Mouse (Mus musculus) midbrain, embryonic 15.5 days (tissue): ENCODE data around the gene Nkx2-5. TPM values are rescaled to one million over a fixed set of nuclear protein-coding genes. Genes with fewer than 3 reads are reported as not detected.

Experiments used
- ATAC-seq: fragments of 200-750 bp; cut with Nextera tagmentation; replicated peaks from 2 replicates; pipeline ENCODE4 v1.8.0; 2017; ENCODE audit warnings: moderate TSS enrichment
- H3K27ac ChIP-seq: fragments of 300-500 bp; sonication (generic); 2 replicates; pipeline ENCODE4 v1.5.1; 2015; ENCODE audit warnings: mild to moderate bottlenecking, inconsistent platforms
- H3K27me3 ChIP-seq: fragments of 300-500 bp; sonication (generic); replicated peaks from 2 replicates; pipeline ENCODE4 v1.6.1; 2015; ENCODE audit warnings: inconsistent platforms
- H3K36me3 ChIP-seq: fragments of 300-500 bp; sonication (generic); replicated peaks from 2 replicates; pipeline ENCODE4 v1.6.1; 2015; ENCODE audit warnings: inconsistent platforms
- H3K4me1 ChIP-seq: fragments of 300-500 bp; sonication (generic); 2 replicates; pipeline ENCODE4 v1.6.1; 2015; ENCODE audit warnings: inconsistent platforms
- H3K4me2 ChIP-seq: fragments of 300-500 bp; sonication (generic); 2 replicates; pipeline ENCODE4 v1.6.1; 2015; ENCODE audit warnings: inconsistent platforms, mild to moderate bottlenecking, moderate library complexity
- H3K4me3 ChIP-seq: fragments of 300-500 bp; sonication (generic); 2 replicates; pipeline ENCODE4 v1.5.1; 2015; ENCODE audit warnings: mild to moderate bottlenecking, inconsistent platforms
- H3K9ac ChIP-seq: fragments of 300-500 bp; sonication (generic); 2 replicates; pipeline ENCODE4 v1.6.1; 2015; ENCODE audit warnings: mild to moderate bottlenecking, inconsistent platforms
- H3K9me3 ChIP-seq: fragments of 300-500 bp; sonication (generic); 2 replicates; pipeline ENCODE4 v1.6.1; 2016; ENCODE audit warnings: inconsistent platforms
- WGBS: fragments of 180-500 bp; shearing (Covaris S2); methylation state at CpG from one replicate; pipeline ENCODE4 v1.1.7; 2015; ENCODE audit warnings: mixed read lengths; 5-methylcytosine and 5-hydroxymethylcytosine counted together
- polyA plus RNA-seq: library from polyadenylated mRNA; unstranded; fragments of >200 nt; fragmentation: Nextera tagmentation; extraction: Ambion mirVana; gene quantifications from 2 replicates; pipeline ENCODE4 v1.2.1, GENCODE M21; 2015

Nkx2-5 gene
- polyA plus RNA-seq, 1 experiment from 2014 or later: 0.10 TPM

DNA sequence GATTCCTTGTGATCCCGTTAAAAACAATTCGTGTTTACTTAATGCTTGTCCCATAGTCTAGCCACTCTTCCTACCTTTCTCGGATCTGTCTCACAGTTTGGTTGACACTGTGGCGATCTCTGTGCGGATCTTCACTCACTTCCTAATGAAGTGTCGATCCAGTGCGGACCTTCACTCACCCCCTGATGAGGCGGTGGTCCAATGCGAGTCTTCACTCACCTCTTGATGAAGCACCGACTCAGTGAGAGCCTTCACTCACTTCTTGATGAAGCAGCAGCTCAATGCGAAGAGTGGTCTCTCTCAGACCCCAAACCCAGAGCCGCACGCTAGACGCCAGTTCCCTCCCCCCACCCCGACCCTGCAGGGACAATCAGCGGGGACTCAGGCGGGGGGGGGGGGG is 18.7 kb downstream of the Nkx2-5 start:
- no peak for ATAC-seq
- no peaks in the 10 kb centered on the region for H3K4me1 ChIP-seq
- no peak overlapping the region for H3K4me3 ChIP-seq
- no peaks in the 10 kb centered on the region for H3K9me3 ChIP-seq
- H3K4me2 ChIP-seq: no peak overlapping the region
- no peaks in the 10 kb centered on the region for H3K36me3 ChIP-seq
- 75% methylated on average over 16 of the region's 17 CpGs for WGBS
- no peaks in the 10 kb centered on the region; the same call in 1 of the 2 replicates for H3K27me3 ChIP-seq
- no peak overlapping the region for H3K27ac ChIP-seq
- H3K9ac ChIP-seq: no peak overlapping the region

GRCm38 (mm10) chr17:26817776-26818175 is 27.0 kb downstream of the Nkx2-5 start:
- no peaks in the 10 kb centered on the region for H3K36me3 ChIP-seq
- no peaks in the 10 kb centered on the region for H3K4me1 ChIP-seq
- no peak overlapping the region for H3K4me2 ChIP-seq
- no peak for ATAC-seq
- no peaks in the 10 kb centered on the region for H3K9me3 ChIP-seq
- H3K27me3 ChIP-seq: 0 out of 2 replicates have a peak, but pooled peaks cover 2% of the 10 kb centered on the region
- no peak overlapping the region for H3K27ac ChIP-seq
- H3K9ac ChIP-seq: no peak overlapping the region
- H3K4me3 ChIP-seq: no peak overlapping the region

DNA sequence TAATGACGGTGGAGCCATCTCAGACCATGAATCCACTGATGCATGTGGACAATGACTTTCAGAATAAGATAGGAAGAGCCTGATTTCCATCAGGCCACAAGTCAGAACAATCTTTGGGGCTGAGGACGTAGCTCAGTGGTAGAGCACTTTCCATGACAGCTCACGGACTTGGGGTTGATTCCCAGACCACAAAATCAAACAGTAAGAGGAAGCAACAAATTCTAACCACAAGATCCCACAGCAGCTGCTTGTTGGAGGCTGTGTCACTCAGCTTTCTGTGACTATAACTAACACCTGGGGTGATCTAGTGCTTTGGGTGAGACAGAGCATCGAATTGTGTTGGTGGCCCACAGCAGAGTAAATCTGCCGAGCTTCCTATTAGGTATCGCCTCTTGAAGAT is 28.0 kb downstream of the Nkx2-5 start:
- Histone ChIP-seq H3K9ac (no peak overlapping the region), H3K4me1 (no peaks in the 10 kb centered on the region), H3K36me3 (no peaks in the 10 kb centered on the region), H3K4me3 (no peak overlapping the region), H3K27me3 (0 out of 2 replicates have a peak, but pooled peaks cover 2% of the 10 kb centered on the region), H3K9me3 (no peaks in the 10 kb centered on the region), H3K27ac (no peak overlapping the region), H3K4me2 (no peak overlapping the region)
- WGBS: 74% methylated on average over 6 of the region's 6 CpGs
- ATAC-seq: no peak

DNA sequence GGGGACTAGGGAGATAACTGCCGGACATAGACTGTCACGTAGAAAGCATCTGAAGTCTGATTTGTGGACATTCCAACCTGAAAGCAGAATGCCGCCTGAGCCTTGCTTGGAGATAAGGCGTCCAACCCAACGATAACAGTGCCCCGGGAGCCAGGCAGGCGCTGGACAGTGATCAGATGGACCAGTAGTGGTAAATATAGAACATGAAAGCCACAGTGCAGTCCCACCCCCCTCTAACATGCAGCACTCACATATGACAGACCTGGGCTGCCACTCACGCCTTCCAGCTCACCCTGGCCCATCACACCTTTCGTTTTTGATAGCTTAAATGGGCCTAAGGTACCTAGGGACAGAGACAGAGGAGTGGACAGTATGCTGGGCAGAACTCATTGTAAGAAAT is 31.3 kb downstream of the Nkx2-5 start:
- Histone ChIP-seq H3K27ac (no peak overlapping the region), H3K4me2 (no peak overlapping the region), H3K36me3 (no peaks in the 10 kb centered on the region), H3K27me3 (no peaks in the 10 kb centered on the region), H3K4me1 (no peaks in the 10 kb centered on the region), H3K9me3 (no peaks in the 10 kb centered on the region), H3K4me3 (no peak overlapping the region), H3K9ac (no peak overlapping the region)
- no peak for ATAC-seq
- 82% methylated on average over 9 of the region's 9 CpGs for WGBS

- Histone ChIP-seq H3K36me3 (no peaks in the 10 kb centered on the region), H3K4me3 (no peak overlapping the region), H3K4me2 (no peak overlapping the region), H3K27ac (no peak overlapping the region), H3K9me3 (no peaks in the 10 kb centered on the region), H3K27me3 (no peaks in the 10 kb centered on the region), H3K4me1 (no peaks in the 10 kb centered on the region), H3K9ac (no peak overlapping the region)
- no peak for ATAC-seq
- WGBS: 82% methylated on average over 2 of the region's 2 CpGs
Measured at GRCm38 (mm10) chr17:26812607-26813006, 32.2 kb downstream of the Nkx2-5 start.

GRCm38 (mm10) chr17:26802886-26803285 is 41.9 kb downstream of the Nkx2-5 start:
- no peak overlapping the region for H3K4me3 ChIP-seq
- H3K4me1 ChIP-seq: no peaks in the 10 kb centered on the region
- ATAC-seq: no peak
- H3K36me3 ChIP-seq: no peaks in the 10 kb centered on the region
- H3K4me2 ChIP-seq: no peak overlapping the region
- no peaks in the 10 kb centered on the region for H3K9me3 ChIP-seq
- no peak overlapping the region for H3K9ac ChIP-seq
- 89% methylated on average over 3 of the region's 3 CpGs for WGBS
- no peak overlapping the region for H3K27ac ChIP-seq
- H3K27me3 ChIP-seq: no peaks in the 10 kb centered on the region

- 72% methylated on average over 6 of the region's 6 CpGs for WGBS
- H3K36me3 ChIP-seq: no peaks in the 10 kb centered on the region
- H3K27ac ChIP-seq: no peak overlapping the region
- H3K9me3 ChIP-seq: no peaks in the 10 kb centered on the region
- no peak overlapping the region for H3K9ac ChIP-seq
- no peaks in the 10 kb centered on the region for H3K4me1 ChIP-seq
- H3K27me3 ChIP-seq: no peaks in the 10 kb centered on the region
- no peak overlapping the region for H3K4me2 ChIP-seq
- H3K4me3 ChIP-seq: no peak overlapping the region
- ATAC-seq: no peak
Measured at GRCm38 (mm10) chr17:26797379-26798128, 47.3 kb downstream of the Nkx2-5 start.

DNA sequence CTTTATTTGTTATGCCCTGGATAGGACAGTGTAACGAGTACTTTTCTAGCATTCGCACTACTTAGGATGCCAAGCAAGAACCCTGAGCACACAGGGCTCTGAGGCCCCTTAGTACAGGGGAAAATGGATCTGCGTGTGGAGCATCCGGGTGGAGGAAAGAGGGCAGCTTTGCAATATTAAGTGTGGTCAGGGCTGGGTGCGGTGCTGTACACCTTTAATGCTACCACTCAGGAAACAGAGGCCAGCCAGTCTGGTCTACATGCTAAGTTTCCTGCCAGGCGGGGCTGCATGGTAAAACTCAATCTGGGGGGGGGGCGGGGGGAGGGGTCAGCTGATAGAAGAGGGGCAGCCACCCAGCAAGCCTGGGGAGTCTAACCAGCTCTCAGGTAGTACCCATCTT is 49.4 kb downstream of the Nkx2-5 start:
- Histone ChIP-seq H3K9ac (no peak overlapping the region), H3K36me3 (peaks cover 5% of the 10 kb centered on the region), H3K4me2 (no peak overlapping the region), H3K9me3 (no peaks in the 10 kb centered on the region), H3K27ac (no peak overlapping the region), H3K4me3 (no peak overlapping the region), H3K27me3 (no peaks in the 10 kb centered on the region), H3K4me1 (no peaks in the 10 kb centered on the region)
- no peak for ATAC-seq
- 83% methylated on average over 7 of the region's 7 CpGs for WGBS

- 23% methylated on average over 3 of the region's 3 CpGs for WGBS
- Histone ChIP-seq H3K9ac (no peak overlapping the region), H3K27ac (no peak overlapping the region), H3K27me3 (no peaks in the 10 kb centered on the region), H3K4me2 (no peak overlapping the region), H3K36me3 (peaks cover 11% of the 10 kb centered on the region), H3K4me3 (no peak overlapping the region), H3K9me3 (no peaks in the 10 kb centered on the region), H3K4me1 (no peaks in the 10 kb centered on the region)
- ATAC-seq: no peak
Measured at GRCm38 (mm10) chr17:26794744-26795143, 50.1 kb downstream of the Nkx2-5 start.

DNA sequence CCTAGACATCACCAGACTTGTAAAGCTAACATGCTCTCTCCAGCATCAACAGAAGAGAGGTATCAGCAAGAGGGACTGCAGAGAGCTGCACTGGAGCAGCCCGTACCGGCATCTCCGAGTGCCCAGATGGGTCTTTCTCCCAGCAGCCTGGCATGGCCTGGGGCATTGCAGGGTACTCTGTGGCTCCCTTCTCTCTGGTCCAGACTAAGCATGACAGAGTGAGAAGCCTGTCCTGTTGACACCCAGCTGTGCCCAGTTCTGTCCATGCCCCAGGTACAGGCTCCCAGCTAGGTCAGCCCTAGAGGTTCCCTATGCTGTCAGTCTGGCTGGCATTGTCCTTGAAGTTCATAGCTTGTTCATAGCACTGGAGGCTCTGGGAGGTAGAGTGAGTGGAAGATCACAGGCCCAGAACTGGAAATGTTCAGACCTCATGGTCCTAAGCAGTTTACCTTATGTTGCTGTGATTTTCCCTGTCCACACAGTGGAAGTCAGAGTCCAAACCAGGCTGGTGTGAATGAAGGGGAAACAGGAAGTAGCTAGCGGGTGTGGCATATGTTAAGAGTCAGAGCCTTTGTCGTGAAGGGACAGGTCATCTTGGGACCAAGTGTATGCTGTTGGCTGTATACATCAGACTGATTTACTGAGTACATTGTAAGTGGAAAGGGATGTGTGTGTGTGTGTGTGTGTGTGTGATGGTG is 51.6 kb downstream of the Nkx2-5 start:
- no peaks in the 10 kb centered on the region for H3K9me3 ChIP-seq
- H3K36me3 ChIP-seq: peaks cover 16% of the 10 kb centered on the region
- WGBS: 82% methylated on average over 5 of the region's 5 CpGs
- no peak overlapping the region for H3K4me2 ChIP-seq
- no peaks in the 10 kb centered on the region for H3K27me3 ChIP-seq
- no peak overlapping the region for H3K4me3 ChIP-seq
- no peaks in the 10 kb centered on the region for H3K4me1 ChIP-seq
- no peak overlapping the region for H3K9ac ChIP-seq
- ATAC-seq: no peak
- H3K27ac ChIP-seq: no peak overlapping the region

DNA sequence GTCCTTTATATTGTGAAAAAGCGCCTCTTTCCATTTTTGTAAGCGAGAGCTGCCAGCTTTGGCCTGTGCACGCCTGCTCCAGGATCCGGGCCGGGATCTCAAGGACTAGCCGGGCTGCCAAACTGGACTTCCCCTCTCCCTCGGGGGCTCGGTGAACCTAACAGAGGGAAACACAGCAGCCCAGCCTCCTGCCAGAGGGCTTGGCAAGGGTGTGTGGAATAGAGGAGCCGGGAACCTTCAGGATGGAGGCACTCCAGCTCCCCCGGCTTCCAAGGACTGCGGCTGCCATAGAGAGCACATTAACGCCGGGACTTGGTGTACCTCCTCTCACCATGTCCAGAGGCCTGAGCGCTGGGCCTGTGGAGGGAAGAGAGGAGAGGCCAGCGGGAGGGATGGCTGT is 52.7 kb downstream of the Nkx2-5 start:
- Histone ChIP-seq H3K9ac (no peak overlapping the region), H3K4me2 (no peak overlapping the region), H3K36me3 (peaks cover 20% of the 10 kb centered on the region), H3K27ac (no peak overlapping the region), H3K4me1 (no peaks in the 10 kb centered on the region), H3K4me3 (no peak overlapping the region), H3K27me3 (no peaks in the 10 kb centered on the region), H3K9me3 (no peaks in the 10 kb centered on the region)
- 94% methylated on average over 15 of the region's 15 CpGs for WGBS
- ATAC-seq: no peak

GRCm38 (mm10) chr17:26791580-26791979 is 53.2 kb downstream of the Nkx2-5 start:
- Histone ChIP-seq H3K4me1 (no peaks in the 10 kb centered on the region), H3K9ac (no peak overlapping the region), H3K9me3 (no peaks in the 10 kb centered on the region), H3K36me3 (peaks cover 24% of the 10 kb centered on the region), H3K27me3 (no peaks in the 10 kb centered on the region), H3K4me3 (no peak overlapping the region), H3K27ac (no peak overlapping the region), H3K4me2 (no peak overlapping the region)
- WGBS: 86% methylated on average over 7 of the region's 7 CpGs
- ATAC-seq: no peak
